Mouse (Mus musculus) cerebellum, adult 2 months (tissue): ENCODE data around the gene Fscn2.

Source experiments
- CTCF ChIP-seq: fragments of 200-500 bp; IDR thresholded peaks from 2 replicates; pipeline ENCODE4 v1.5.1; 2011; ENCODE audit warnings: low read depth, mild to moderate bottlenecking, control low read depth, low read length, moderate library complexity, borderline replicate concordance; ENCODE audit not compliant: insufficient read depth
- POLR2A ChIP-seq: fragments of 200-500 bp; IDR thresholded peaks from 2 replicates; pipeline ENCODE4 v1.6.1; 2011; ENCODE audit warnings: low read length, control low read depth, borderline replicate concordance; ENCODE audit not compliant: insufficient read depth

- no peak for TF ChIP-seq CTCF
- no peak for TF ChIP-seq POLR2A
These were observed 47.2 kb upstream of the Fscn2 start for GRCm38 (mm10) chr11:120313906-120314685.
